Mouse (Mus musculus) heart, embryonic 12.5 days (tissue): ENCODE measurements at regions not wholly inside any gene's neighbourhood (a gene's known extent, or its start where the extent isn't known, plus 50 kb on each side); places are given as distances from the start of the nearest gene placed in this dataset.

Experiments used
- ATAC-seq: fragments of 200-750 bp; cut with Nextera tagmentation; 2 replicates; pipeline ENCODE4 v1.8.0; 2017; ENCODE audit warnings: moderate TSS enrichment, moderate library complexity; ENCODE audit not compliant: insufficient number of reproducible peaks, low FRiP score
- H3K27ac ChIP-seq: fragments of 300-500 bp; sonication (generic); 2 replicates; pipeline ENCODE4 v1.5.1; 2016; ENCODE audit warnings: mild to moderate bottlenecking, moderate library complexity; ENCODE audit not compliant: poor library complexity, severe bottlenecking
- H3K27me3 ChIP-seq: fragments of 300-500 bp; sonication (generic); replicated peaks from 2 replicates; pipeline ENCODE4 v1.6.1; 2016; ENCODE audit warnings: mild to moderate bottlenecking, moderate library complexity
- H3K36me3 ChIP-seq: fragments of 300-500 bp; sonication (generic); 2 replicates; pipeline ENCODE4 v1.6.1; 2016; ENCODE audit warnings: mild to moderate bottlenecking, moderate library complexity
- H3K4me1 ChIP-seq: fragments of 300-500 bp; sonication (generic); replicated peaks from 2 replicates; pipeline ENCODE4 v1.6.1; 2016; ENCODE audit warnings: mild to moderate bottlenecking
- H3K4me2 ChIP-seq: fragments of 300-500 bp; sonication (generic); 2 replicates; pipeline ENCODE4 v1.6.1; 2016; ENCODE audit warnings: mild to moderate bottlenecking, moderate library complexity
- H3K4me3 ChIP-seq: fragments of 300-500 bp; sonication (generic); 2 replicates; pipeline ENCODE4 v1.5.1; 2016; ENCODE audit warnings: mild to moderate bottlenecking
- H3K9ac ChIP-seq: fragments of 300-500 bp; sonication (generic); 2 replicates; pipeline ENCODE4 v1.6.1; 2016; ENCODE audit warnings: mild to moderate bottlenecking, moderate library complexity
- H3K9me3 ChIP-seq: fragments of 300-500 bp; sonication (generic); replicated peaks from 2 replicates; pipeline ENCODE4 v1.6.1; 2016; ENCODE audit warnings: mild to moderate bottlenecking, moderate library complexity
- WGBS: fragments of 180-500 bp; shearing (Covaris S2); methylation state at CpG from one replicate; pipeline ENCODE4 v1.1.7; 2016; 5-methylcytosine and 5-hydroxymethylcytosine counted together

- Histone ChIP-seq H3K4me1 (peaks cover 10% of the 10 kb centered on the region), H3K27ac (no peak overlapping the region), H3K4me2 (no peak overlapping the region), H3K9me3 (no peaks in the 10 kb centered on the region; the same call in 1 of the 2 replicates), H3K4me3 (no peak overlapping the region), H3K27me3 (no peaks in the 10 kb centered on the region), H3K9ac (no peak overlapping the region), H3K36me3 (no peaks in the 10 kb centered on the region)
- no peak for ATAC-seq
- WGBS = 77% methylated on average over 5 of the region's 5 CpGs
These were observed 221.3 kb upstream of the Pde3a start for GRCm38 (mm10) chr6:141027787-141028186.

GRCm38 (mm10) chr6:141034824-141035223 lies 214.2 kb upstream of the Pde3a start:
- no peak overlapping the region for H3K9ac ChIP-seq
- 67% methylated on average over 5 of the region's 5 CpGs for WGBS
- H3K27me3 ChIP-seq = no peaks in the 10 kb centered on the region
- no peak overlapping the region for H3K4me2 ChIP-seq
- H3K36me3 ChIP-seq = no peaks in the 10 kb centered on the region
- no peaks in the 10 kb centered on the region for H3K9me3 ChIP-seq
- no peak overlapping the region for H3K4me3 ChIP-seq
- H3K27ac ChIP-seq = no peak overlapping the region
- no peak for ATAC-seq
- no peaks in the 10 kb centered on the region for H3K4me1 ChIP-seq

GRCm38 (mm10) chr6:141041358-141041757 lies 207.7 kb upstream of the Pde3a start:
- peak; percentile 61; the same call in 1 of the 2 replicates for ATAC-seq
- WGBS = 21% methylated on average over 5 of the region's 5 CpGs

GRCm38 (mm10) chr6:141041781-141042625 lies 207.1 kb upstream of the Pde3a start:
- H3K4me1 ChIP-seq = peaks cover 10% of the 10 kb centered on the region
- H3K4me2 ChIP-seq = peak overlapping the region; percentile 38
- no peaks in the 10 kb centered on the region for H3K36me3 ChIP-seq
- H3K4me3 ChIP-seq = no peak overlapping the region
- no peaks in the 10 kb centered on the region for H3K9me3 ChIP-seq
- H3K9ac ChIP-seq = 0 out of 2 replicates have a peak overlapping the region, but pooled peaks have one; percentile 0
- peak; percentile 45; the same call in 1 of the 2 replicates for ATAC-seq
- WGBS = 43% methylated on average over 16 of the region's 16 CpGs
- H3K27ac ChIP-seq = peak overlapping the region; percentile 46; the same call in 1 of the 2 replicates
- H3K27me3 ChIP-seq = no peaks in the 10 kb centered on the region

More at GRCm38 (mm10) chr6:141041358-141041757, 207.7 kb upstream of the Pde3a start:
- H3K27me3 ChIP-seq = no peaks in the 10 kb centered on the region
- H3K9ac ChIP-seq = 0 out of 2 replicates have a peak overlapping the region, but pooled peaks have one; percentile 0
- no peaks in the 10 kb centered on the region for H3K9me3 ChIP-seq
- H3K4me1 ChIP-seq = peaks cover 10% of the 10 kb centered on the region
- H3K36me3 ChIP-seq = no peaks in the 10 kb centered on the region
- peak overlapping the region; percentile 46; the same call in 1 of the 2 replicates for H3K27ac ChIP-seq
- H3K4me3 ChIP-seq = no peak overlapping the region
- H3K4me2 ChIP-seq = peak overlapping the region; percentile 38

- WGBS = 83% methylated on average over 2 of the region's 2 CpGs
These were observed 200.8 kb upstream of the Pde3a start for GRCm38 (mm10) chr6:141048271-141048670.

GRCm38 (mm10) chr6:141050038-141050684 lies 198.9 kb upstream of the Pde3a start:
- no peak overlapping the region for H3K4me3 ChIP-seq
- no peak overlapping the region for H3K9ac ChIP-seq
- H3K4me1 ChIP-seq = no peaks in the 10 kb centered on the region
- ATAC-seq = no peak
- WGBS = 78% methylated on average over 11 of the region's 11 CpGs
- no peak overlapping the region for H3K4me2 ChIP-seq
- H3K9me3 ChIP-seq = no peaks in the 10 kb centered on the region
- no peak overlapping the region for H3K27ac ChIP-seq
- H3K27me3 ChIP-seq = no peaks in the 10 kb centered on the region
- H3K36me3 ChIP-seq = no peaks in the 10 kb centered on the region

More at GRCm38 (mm10) chr6:141048271-141048670, 200.8 kb upstream of the Pde3a start:
- Histone ChIP-seq H3K9me3 (no peaks in the 10 kb centered on the region), H3K27ac (no peak overlapping the region), H3K4me1 (no peaks in the 10 kb centered on the region), H3K4me3 (no peak overlapping the region), H3K36me3 (no peaks in the 10 kb centered on the region), H3K9ac (no peak overlapping the region), H3K4me2 (no peak overlapping the region), H3K27me3 (no peaks in the 10 kb centered on the region)
- ATAC-seq = no peak

GRCm38 (mm10) chr6:141054026-141054425 lies 195.0 kb upstream of the Pde3a start:
- Histone ChIP-seq H3K4me2 (no peak overlapping the region), H3K36me3 (no peaks in the 10 kb centered on the region), H3K9me3 (peaks cover 10% of the 10 kb centered on the region), H3K4me1 (no peaks in the 10 kb centered on the region), H3K4me3 (no peak overlapping the region), H3K27ac (no peak overlapping the region), H3K27me3 (no peaks in the 10 kb centered on the region), H3K9ac (no peak overlapping the region)
- 71% methylated on average over 7 of the region's 7 CpGs for WGBS
- no peak for ATAC-seq

- no peak overlapping the region for H3K9ac ChIP-seq
- H3K4me2 ChIP-seq = no peak overlapping the region
- H3K36me3 ChIP-seq = no peaks in the 10 kb centered on the region
- 54% methylated on average over 11 of the region's 11 CpGs for WGBS
- peak; percentile 74 for ATAC-seq
- H3K27me3 ChIP-seq = no peaks in the 10 kb centered on the region
- H3K9me3 ChIP-seq = peaks cover 17% of the 10 kb centered on the region
- no peak overlapping the region for H3K27ac ChIP-seq
- no peaks in the 10 kb centered on the region for H3K4me1 ChIP-seq
- H3K4me3 ChIP-seq = no peak overlapping the region
These were observed 189.7 kb upstream of the Pde3a start for GRCm38 (mm10) chr6:141059250-141059916.

GRCm38 (mm10) chr6:141065724-141066123 lies 183.3 kb upstream of the Pde3a start:
- no peak overlapping the region for H3K9ac ChIP-seq
- H3K4me3 ChIP-seq = no peak overlapping the region
- H3K27me3 ChIP-seq = no peaks in the 10 kb centered on the region
- H3K4me2 ChIP-seq = no peak overlapping the region
- H3K27ac ChIP-seq = no peak overlapping the region
- H3K4me1 ChIP-seq = no peaks in the 10 kb centered on the region
- H3K36me3 ChIP-seq = no peaks in the 10 kb centered on the region
- 71% methylated on average over 4 of the region's 4 CpGs for WGBS
- 0 out of 2 replicates have a peak, but pooled peaks cover 4% of the 10 kb centered on the region for H3K9me3 ChIP-seq
- no peak for ATAC-seq

- H3K4me1 ChIP-seq = no peaks in the 10 kb centered on the region
- no peak overlapping the region for H3K4me2 ChIP-seq
- H3K36me3 ChIP-seq = no peaks in the 10 kb centered on the region
- no peak for ATAC-seq
- WGBS = 78% methylated on average over 6 of the region's 6 CpGs
- 0 out of 2 replicates have a peak, but pooled peaks cover under 1% of the 10 kb centered on the region for H3K9me3 ChIP-seq
- no peak overlapping the region for H3K4me3 ChIP-seq
- H3K9ac ChIP-seq = no peak overlapping the region
- no peaks in the 10 kb centered on the region for H3K27me3 ChIP-seq
- no peak overlapping the region for H3K27ac ChIP-seq
These were observed 180.1 kb upstream of the Pde3a start for GRCm38 (mm10) chr6:141068861-141069467.
